Mouse (Mus musculus) liver, embryonic 16.5 days (tissue): ENCODE data around the gene Myh3. TPM values are rescaled to one million over a fixed set of nuclear protein-coding genes. Genes with fewer than 3 reads are reported as not detected.

ENCODE experiments used
- ATAC-seq: fragments of 200-750 bp; cut with Nextera tagmentation; 2 replicates; pipeline ENCODE4 v1.8.0; 2017; ENCODE audit warnings: low read depth, mild to moderate bottlenecking, moderate number of reproducible peaks, moderate library complexity
- H3K27ac ChIP-seq: fragments of 300-500 bp; sonication (generic); 2 replicates; pipeline ENCODE4 v1.5.1; 2014; ENCODE audit warnings: mild to moderate bottlenecking, low read length
- H3K27me3 ChIP-seq: fragments of 300-500 bp; sonication (generic); 2 replicates; pipeline ENCODE4 v1.6.1; 2014; ENCODE audit warnings: low read depth, low read length, mixed read lengths; ENCODE audit not compliant: control insufficient read depth, insufficient read depth
- H3K36me3 ChIP-seq: fragments of 300-500 bp; sonication (generic); 2 replicates; pipeline ENCODE4 v1.6.1; 2014; ENCODE audit warnings: mild to moderate bottlenecking; ENCODE audit not compliant: control insufficient read depth, insufficient read depth
- H3K4me1 ChIP-seq: fragments of 300-500 bp; sonication (generic); 2 replicates; pipeline ENCODE4 v1.6.1; 2014; ENCODE audit warnings: low read depth, low read length, mixed read lengths; ENCODE audit not compliant: control insufficient read depth
- H3K4me2 ChIP-seq: fragments of 300-500 bp; sonication (generic); 2 replicates; pipeline ENCODE4 v1.6.1; 2014; ENCODE audit warnings: low read depth, low read length, mixed read lengths
- H3K4me3 ChIP-seq: fragments of 300-500 bp; sonication (generic); 2 replicates; pipeline ENCODE4 v1.5.1; 2014; ENCODE audit warnings: low read depth, mild to moderate bottlenecking, low read length
- H3K9ac ChIP-seq: fragments of 300-500 bp; sonication (generic); 2 replicates; pipeline ENCODE4 v1.6.1; 2014; ENCODE audit warnings: low read depth, low read length
- H3K9me3 ChIP-seq: fragments of 300-500 bp; sonication (generic); replicated peaks from 2 replicates; pipeline ENCODE4 v1.6.1; 2016; ENCODE audit warnings: low read length; ENCODE audit not compliant: control insufficient read depth
- WGBS: fragments of 180-500 bp; shearing (Covaris S2); extraction: QIAGEN DNeasy Blood & Tissue Kit; methylation state at CpG from one replicate; pipeline ENCODE4 v1.1.7; 2014; ENCODE audit not compliant: insufficient replicate concordance; 5-methylcytosine and 5-hydroxymethylcytosine counted together
- microRNA-seq: library from miRNA; unstranded; fragments of <30 nt; microRNA quantifications from one replicate; pipeline ENCODE4, GENCODE M21; 2016
- polyA plus RNA-seq: library from polyadenylated mRNA; unstranded; fragments of >200 nt; fragmentation: Nextera tagmentation; extraction: Ambion mirVana; gene quantifications from 2 replicates; pipeline ENCODE4 v1.2.1, GENCODE M21; 2015

Myh3 gene
- polyA plus RNA-seq, 1 experiment from 2014 or later = 7.0 TPM

GRCm38 (mm10) chr11:67148286-67149012 lies 70.3 kb downstream of the Myh3 start:
- Histone ChIP-seq H3K9me3 (no peaks in the 10 kb centered on the region), H3K4me1 (no peaks in the 10 kb centered on the region), H3K36me3 (no peaks in the 10 kb centered on the region), H3K4me3 (no peak overlapping the region), H3K9ac (no peak overlapping the region), H3K27ac (no peak overlapping the region), H3K4me2 (no peak overlapping the region), H3K27me3 (no peaks in the 10 kb centered on the region)
- 55% methylated on average over 4 of the region's 4 CpGs for WGBS
- no peak for ATAC-seq

DNA sequence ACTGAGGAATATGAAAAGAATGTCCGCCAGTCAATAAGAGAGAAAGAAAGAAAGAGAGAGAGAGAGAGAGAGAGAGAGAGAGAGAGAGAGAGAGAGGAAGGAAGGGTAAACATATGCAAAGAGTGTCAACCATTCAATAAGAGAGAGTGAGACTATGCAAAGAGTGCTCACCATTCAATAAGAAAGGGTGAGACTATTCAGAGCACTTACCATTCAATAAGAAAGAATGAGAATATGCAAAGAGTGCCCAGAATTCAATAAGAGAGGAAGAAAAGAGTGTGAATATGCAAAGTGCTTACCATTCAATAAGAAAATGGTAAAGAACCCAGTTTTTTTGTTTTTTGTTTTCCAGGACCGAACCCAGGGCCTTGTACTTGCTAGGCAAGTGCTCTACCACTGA lies 72.1 kb downstream of the Myh3 start:
- ATAC-seq = no peak
- H3K27ac ChIP-seq = no peak overlapping the region
- no peaks in the 10 kb centered on the region for H3K9me3 ChIP-seq
- H3K4me2 ChIP-seq = no peak overlapping the region
- H3K36me3 ChIP-seq = no peaks in the 10 kb centered on the region
- 60% methylated on average over 2 of the region's 2 CpGs for WGBS
- no peak overlapping the region for H3K4me3 ChIP-seq
- H3K4me1 ChIP-seq = no peaks in the 10 kb centered on the region
- no peak overlapping the region for H3K9ac ChIP-seq
- H3K27me3 ChIP-seq = no peaks in the 10 kb centered on the region

DNA sequence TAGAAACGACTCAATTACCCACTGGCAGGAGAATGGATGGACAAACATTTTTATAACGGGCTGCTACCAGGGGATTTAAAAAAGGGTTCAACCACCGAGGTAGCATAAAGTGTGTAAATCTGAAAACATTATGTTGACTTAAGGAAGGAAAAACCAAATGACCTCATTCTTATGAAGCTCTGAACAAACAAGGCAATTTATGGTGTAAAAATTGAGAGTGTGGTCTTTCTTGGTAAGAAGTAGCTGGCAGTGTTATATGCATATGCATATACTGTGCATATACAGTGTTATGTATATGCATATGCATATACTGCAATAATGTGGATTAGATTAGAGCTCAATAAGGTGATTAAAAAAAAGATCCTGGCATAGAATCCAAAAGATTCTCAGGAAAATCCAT lies 73.1 kb downstream of the Myh3 start:
- Histone ChIP-seq H3K27ac (no peak overlapping the region), H3K36me3 (no peaks in the 10 kb centered on the region), H3K27me3 (no peaks in the 10 kb centered on the region), H3K4me1 (no peaks in the 10 kb centered on the region), H3K9me3 (no peaks in the 10 kb centered on the region), H3K4me3 (no peak overlapping the region), H3K9ac (no peak overlapping the region), H3K4me2 (no peak overlapping the region)
- 45% methylated on average over 3 of the region's 3 CpGs for WGBS
- ATAC-seq = no peak

Small RNA genes lying within 50 kb of the gene (microRNA-seq; reads per million reads assigned to microRNA genes)
- not detected for gene Mir6923

Other genes with a start within 250 kb of the Myh3 start
- gene Pirt, start 166.3 kb upstream of the Myh3 start, polyA plus RNA-seq = 0.06 TPM in 1 of 2 replicates, not detected in the other
- not detected in 2 replicates for gene Tmem238l, start 121.7 kb upstream of the Myh3 start, polyA plus RNA-seq
- gene Tmem220, start 53.1 kb upstream of the Myh3 start, polyA plus RNA-seq = 2.6 and 3.3 TPM in 2 replicates
- 9.4 and 10.2 TPM in 2 replicates for gene Adprm, start 25.7 kb upstream of the Myh3 start, polyA plus RNA-seq
- 5.0 and 5.5 TPM in 2 replicates for gene Sco1, start 25.6 kb upstream of the Myh3 start, polyA plus RNA-seq
- gene Myh2, start 92.7 kb downstream of the Myh3 start, polyA plus RNA-seq = not detected in 2 replicates
- 0.05 and 0.14 TPM in 2 replicates for gene Myh1, start 121.8 kb downstream of the Myh3 start, polyA plus RNA-seq
- 0.07 and 0.20 TPM in 2 replicates for gene Myh4, start 159.7 kb downstream of the Myh3 start, polyA plus RNA-seq
- 8.0 and 20.5 TPM in 2 replicates for gene Myh8, start 198.8 kb downstream of the Myh3 start, polyA plus RNA-seq
- gene Myh13, start 243.4 kb downstream of the Myh3 start, polyA plus RNA-seq = not detected in 2 replicates